Mouse (Mus musculus): Measurements from ENCODE around the gene Hmgb2.
"Not testable (repeated sequence)": the region's sequence is repeated elsewhere in the genome, so short reads cannot be mapped to it uniquely, and the experiment has no call there.

Gene Hmgb2

DNA sequence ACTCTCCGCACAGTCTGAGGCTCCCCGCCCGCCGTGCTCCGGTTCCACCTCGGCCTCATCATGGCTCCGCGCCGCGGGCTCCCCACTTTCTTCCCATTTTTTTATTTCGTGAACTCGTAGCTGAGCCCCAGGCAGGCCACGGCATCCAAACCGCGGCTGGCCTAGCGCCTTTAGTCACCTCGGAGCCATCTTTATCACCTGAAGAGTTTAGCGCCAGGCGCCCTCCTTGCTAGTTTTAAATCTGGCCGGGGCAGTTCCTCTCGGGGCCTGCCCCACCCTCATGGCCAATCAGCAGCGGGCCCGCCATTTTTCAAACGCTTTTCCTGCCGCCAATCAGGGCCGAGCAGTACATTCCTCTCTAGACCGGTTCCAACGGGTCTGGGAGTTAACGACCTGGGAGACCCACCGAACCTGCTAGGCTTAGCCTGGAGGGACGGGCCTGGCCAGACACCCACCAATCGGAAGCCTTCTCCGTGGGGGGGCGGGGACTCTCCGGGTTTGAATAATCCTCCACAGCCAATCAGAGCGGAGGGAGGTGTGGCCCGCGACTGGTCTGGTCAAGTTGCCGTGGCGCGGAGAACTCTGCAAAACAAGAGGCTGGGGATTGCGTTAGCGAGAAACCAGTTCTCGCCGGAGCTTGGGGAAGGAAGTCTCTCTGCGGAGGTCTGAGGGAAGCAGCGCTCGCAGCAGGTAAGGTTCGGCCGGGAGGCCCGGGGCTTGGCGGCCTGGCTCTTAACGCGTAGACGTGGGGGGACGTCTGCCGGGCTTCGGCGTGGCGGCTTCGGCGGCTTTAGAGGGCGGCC, at the start of gene Hmgb2:
Gene Hmgb2 (plus strand): TSS at position 592 of the 803 bp plus-strand sequence.
- peak; percentile 99 for DNase-seq (ENCODE audit: low spot score)

DNA sequence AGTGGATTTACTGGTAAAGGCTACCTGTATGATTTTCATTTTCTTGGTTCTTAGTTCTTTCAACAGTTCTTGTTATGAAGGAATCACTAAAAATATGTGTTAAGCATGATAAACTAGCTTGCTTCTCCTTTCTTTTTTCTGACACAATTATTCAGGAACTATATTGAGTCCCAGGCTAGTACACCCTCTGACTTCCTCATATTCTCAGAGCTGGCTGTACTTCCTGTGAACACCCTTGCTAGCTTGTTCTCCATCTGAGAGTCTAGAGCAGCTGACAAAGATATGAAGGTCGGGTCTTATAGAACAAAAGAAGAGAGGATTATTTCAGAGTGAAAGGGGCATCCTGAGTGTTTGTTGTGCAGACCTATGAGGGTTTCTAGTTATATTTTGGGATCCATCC, 48.9 kb upstream of the Hmgb2 start:
- no peak for DNase-seq (ENCODE audit: low spot score)

DNA sequence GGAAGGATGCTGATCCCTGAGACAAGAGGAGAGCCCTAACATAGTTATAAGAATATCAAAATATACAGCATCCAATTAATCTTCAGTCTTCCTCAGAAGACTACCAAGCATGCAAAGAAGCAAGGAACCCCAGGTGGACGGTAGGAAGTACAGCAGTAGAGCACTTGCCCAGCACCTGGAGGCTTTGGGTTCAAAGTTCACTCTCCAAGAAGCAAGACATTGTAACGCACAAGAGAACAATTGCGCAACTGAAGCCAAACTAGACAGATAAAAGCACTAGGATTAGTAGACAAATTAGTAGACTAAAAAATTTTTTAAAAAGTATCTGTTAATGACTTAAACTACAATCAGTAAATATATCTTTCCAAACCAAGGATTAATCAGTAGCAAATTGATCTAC, 48.0 kb upstream of the Hmgb2 start:
- no peak for DNase-seq (ENCODE audit: low spot score)

DNA sequence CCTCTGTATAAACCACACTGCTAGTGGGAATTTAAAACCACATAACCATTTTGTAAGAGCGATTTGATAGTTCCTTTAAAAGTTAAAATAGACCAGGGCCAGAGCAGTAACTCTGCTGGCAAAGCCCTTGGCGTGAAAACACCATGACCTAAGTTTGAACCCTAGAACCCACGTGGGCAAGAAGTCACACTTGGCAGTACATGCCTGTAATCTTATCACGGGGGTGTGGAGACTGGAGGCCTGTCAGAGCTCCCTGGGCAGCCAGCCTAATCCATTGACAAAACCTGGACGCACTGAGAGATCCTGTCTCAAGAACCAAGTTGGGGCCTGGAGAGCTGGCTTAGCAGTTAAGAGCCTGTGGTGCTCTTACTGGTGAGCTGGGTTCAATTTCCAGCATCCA, 43.1 kb upstream of the Hmgb2 start:
- peak; percentile 49 for DNase-seq (ENCODE audit: low spot score)

DNA sequence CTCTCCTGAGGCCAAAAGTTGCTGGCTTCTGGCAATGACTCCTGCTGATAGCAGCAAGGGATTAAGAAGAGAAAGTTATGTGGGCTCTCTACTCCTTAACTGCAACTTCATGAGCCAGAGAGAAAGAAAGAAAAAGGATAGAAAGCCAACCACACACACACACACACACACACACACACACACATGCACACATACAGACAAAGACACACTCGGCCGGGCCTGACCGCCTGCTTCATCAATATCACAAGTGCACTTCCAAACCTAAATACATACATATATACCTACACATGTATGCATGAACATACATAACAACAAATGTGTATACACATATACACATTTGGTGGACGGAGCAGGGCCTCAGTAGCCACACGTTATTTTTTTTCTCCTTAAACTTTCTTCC, 40.8 kb upstream of the Hmgb2 start:
- DNase-seq (ENCODE audit: low spot score), result no peak

DNA sequence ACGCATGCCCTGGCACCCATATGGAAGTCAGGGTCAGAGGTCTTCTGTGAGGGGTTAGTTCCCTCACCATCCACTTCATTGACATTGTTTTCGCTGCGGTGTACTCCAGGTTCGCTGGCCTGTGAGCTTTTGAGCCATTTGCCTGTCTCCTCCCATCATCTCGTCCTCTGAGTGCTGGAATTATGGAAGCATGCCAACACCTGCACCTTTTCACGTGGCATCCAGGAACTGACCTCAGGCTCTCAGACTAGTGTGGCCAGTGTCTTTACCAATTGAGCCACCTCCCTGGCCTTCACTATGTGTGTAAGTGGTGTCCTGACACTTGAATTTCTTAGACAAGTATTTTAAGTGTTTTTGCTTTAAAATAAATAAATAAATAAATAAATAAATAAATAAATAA, 38.0 kb upstream of the Hmgb2 start:
- DNase-seq (ENCODE audit: low spot score), result no peak

DNA sequence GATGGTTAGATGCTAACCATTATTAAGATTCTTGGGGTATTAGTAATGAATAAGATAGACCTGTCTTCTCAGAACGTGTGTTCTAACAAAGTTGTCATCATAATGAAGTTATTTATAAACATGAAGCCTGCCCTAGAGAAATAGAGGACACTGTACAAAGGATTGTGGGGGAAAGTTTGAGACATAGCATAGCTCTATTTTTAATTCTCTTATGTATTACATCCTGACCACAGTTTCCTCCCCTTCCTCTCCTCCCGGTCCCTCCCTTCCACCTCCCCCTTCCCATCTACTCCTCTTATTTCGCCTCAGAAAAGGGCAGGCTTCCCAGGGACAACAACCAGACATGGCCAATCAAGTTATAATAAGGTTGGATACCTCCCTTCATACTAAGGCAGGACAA, 33.3 kb upstream of the Hmgb2 start:
- no peak for DNase-seq (ENCODE audit: low spot score)

DNA sequence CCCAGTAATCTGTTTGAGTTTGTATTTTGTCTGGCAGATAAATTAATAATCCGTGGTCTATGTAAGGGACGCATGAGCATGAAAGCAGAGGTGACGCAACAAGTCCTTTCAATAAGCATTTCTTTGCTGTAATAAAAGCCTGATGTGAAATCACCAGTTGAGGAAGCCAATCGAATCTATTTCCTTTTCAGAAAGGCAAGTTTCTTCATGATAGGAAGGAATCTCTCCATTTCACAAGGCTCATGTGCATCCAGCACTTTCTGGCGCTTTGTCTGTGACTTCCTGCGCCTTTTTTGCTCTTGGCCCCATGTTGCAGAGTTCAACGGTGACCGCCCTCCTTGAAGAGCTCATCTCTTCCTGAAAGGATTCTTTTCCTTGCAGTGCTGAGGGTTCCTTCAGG, 32.0 kb upstream of the Hmgb2 start:
- no peak for DNase-seq (ENCODE audit: low spot score)

DNA sequence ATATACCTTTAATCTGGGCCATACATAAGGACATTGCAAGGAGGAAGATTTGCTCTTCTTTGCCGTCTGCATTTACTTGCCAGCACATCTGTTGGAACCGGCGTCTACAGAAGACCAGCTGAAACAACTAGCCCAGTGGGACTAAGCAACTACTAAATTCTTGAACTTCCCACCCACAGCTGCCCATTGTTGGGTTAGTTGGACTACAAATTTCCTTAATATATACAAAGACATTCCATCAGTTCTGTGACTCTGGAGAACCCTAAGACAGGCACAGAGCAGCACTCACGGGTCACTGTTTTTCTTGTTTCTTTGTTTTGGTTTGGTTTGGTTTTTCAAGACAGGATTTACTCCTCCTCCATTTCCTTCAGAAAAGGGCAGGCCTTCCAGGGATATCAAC, 31.1 kb upstream of the Hmgb2 start:
- no peak for DNase-seq (ENCODE audit: low spot score)

DNA sequence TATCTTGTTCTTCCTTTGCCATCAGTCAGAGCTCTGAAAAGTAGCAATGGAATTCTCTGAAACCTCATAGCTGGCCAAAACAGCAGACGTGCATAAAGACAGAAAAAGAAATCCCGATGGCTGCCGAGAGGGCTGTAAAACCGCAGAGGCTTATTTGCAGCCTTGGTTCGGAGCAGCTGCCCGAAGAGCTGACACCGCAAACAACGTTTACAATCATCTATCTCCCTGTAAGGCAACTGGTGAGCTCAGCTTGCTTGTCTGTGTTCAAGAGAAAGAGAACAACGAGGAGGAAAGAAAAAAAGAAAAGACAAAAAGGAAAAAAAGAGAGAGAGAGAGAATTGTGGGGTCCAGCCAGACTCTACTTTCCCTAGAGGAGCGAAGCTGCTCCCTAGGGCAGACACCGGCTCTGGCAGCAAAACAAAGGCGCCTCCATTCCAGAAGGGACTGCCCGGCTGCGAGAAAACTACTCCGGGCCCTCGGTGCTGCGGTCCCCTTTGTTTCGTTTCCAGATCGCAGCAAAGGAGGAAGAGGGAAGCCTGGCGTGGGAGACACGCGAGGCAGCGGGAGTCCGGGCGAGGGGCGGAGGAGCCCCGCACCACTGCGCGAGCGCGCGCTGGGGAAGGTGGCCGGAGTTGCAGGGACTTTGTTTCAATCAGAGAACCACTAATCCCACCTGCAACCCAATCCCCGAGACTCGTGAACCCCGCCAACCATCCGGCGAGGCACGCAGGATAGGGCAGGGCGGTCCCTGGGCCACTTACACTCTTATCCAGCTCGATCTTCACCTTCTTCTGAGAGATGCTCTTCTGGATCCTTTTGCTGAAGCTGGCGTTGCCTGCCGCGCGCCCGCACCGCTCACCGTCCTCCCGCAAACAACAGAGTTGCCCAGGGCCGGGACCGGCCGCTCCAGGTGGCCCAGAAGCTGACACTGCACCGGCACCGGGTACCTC, 24.9 kb upstream of the Hmgb2 start:
- peak; percentile 58 for DNase-seq (ENCODE audit: low spot score)

DNA sequence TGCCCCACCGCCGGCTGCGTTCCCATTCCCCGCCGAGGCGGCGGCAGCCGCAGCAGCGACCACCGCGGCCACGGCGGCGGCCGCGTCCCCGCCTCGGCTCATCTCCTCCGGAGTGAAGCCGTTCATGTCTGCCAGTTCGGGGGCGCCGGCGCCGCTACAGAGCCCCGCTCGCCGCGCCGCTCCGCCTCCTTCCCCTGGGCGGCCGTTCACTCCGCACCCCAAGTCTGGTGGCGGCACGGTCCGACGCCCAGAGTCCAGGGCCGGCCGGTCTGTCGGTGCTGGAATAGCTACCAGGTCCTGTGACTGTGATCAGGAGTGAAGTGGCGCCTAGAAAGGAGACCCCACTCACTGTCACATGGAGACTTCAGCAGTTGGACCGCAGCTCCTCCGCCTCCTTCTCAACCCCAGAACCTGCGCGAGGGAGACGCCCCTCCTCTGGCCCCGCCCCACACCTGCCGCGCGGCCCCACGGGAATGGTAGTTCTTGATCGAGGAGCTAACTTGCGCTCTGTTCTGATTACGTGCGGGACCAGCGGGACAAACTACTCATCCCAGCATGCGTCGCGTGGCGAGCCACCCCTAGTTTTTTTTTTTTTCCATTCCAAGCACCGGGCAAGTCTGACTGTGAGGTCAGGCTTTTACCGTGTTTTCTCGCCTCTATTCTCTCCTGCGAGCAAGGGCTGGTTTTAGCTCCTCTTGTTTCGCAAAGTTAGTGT, 24.1 kb upstream of the Hmgb2 start, which contains the start of gene Sap30:
Gene Sap30 (minus strand): TSS at position 420 of the 715 bp plus-strand sequence.
- DNase-seq (ENCODE audit: low spot score), result peak; percentile 97

DNA sequence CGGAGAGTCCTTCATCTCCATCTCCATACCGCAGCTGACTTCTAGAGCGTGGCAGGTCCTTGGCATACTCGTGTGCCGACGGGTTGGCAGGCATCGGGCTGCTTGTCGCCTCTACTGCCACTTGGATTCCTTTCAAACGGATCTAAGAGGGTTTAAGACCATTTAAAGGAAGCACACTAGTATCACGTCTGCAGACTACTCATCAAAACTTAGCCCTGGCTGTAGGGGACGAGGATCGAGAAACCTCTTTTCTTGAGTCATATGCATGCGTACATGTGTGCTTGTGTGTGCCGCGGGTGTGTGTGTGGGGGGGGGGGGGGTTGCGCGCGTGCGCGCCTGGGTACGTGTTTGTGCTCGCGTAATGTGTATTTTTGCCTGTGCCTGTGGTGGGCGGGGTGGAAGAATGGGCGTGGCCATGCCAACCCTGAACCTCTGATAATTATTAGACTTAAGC, 23.4 kb upstream of the Hmgb2 start:
- DNase-seq (ENCODE audit: low spot score), result peak; percentile 57

DNA sequence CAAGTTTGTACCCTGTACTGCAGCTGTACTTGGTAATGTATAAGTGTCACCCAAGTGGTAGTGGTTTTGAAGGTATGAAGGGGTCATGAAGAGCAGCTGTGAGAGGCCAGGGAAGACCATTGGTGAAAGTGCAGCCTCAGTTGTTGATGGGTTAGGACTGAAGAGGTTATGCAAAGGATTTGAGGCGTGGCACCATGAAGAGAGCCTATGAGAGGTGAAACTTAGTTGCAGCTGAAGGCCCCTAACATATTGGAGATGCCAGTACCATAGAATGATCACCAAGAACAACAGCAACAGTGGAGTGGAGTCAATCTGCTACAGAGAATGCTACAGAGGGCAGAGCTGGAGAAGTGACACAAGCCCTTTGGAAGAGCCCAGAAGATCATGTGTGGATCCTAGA, 22.3 kb upstream of the Hmgb2 start:
- no peak for DNase-seq (ENCODE audit: low spot score)

DNA sequence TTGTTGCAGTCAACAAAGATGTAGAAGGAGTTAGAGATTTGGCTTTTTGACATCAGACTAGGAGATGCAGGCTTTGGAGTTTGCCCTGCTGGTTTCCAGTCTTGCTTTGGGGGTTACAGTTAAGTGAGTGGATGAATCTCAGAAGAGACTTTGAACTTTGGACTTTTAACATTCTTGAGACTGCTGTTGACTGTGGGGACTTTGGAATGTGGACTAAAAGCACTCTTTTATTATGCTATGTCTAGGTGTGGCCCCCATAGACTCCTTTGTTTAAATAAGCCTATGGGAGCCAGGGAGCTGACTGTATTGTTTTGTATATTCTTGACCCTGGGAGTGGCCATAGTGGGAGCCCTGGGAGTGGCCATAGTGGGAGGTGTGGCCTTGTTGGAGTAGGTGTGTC, 21.8 kb upstream of the Hmgb2 start:
- DNase-seq (ENCODE audit: low spot score), result no peak

DNA sequence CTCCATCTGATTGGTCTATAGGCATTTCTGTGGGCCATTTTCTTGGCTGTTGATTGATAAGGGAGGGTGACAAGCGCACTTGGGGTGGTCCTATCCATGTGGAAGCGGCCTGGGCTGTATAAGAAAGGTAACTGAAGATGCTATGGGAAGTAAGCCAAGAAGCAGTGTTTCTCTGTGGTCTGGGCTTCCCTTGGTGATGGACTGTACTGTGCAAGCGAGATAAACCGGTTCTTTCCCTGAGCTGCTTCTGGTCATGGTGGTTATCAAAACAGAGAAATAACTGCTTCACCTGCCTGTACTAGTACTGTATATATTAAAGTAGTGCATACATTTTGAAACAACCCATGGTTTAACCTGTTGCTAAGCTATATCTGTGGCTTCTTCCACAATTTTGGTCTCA, 19.8 kb upstream of the Hmgb2 start:
- no peak for DNase-seq (ENCODE audit: low spot score)

DNA sequence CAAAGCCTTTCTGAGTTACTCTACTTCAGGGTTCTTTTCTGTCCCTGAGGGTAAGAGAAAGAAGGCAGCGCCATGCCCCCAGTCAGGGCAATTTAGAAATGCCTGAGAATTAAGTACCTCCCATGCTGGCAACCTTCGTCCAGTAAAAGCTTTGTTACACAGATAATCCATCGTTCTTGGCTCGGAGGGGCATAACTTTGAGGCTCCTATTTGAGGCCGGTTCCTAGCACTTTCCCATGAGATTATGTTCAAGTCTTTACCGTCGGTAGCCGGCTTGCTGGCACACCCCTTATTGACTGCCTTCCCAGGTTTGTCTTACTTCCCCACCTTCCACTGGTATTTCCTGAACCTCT, 13.2 kb upstream of the Hmgb2 start:
- DNase-seq (ENCODE audit: low spot score), result no peak

DNA sequence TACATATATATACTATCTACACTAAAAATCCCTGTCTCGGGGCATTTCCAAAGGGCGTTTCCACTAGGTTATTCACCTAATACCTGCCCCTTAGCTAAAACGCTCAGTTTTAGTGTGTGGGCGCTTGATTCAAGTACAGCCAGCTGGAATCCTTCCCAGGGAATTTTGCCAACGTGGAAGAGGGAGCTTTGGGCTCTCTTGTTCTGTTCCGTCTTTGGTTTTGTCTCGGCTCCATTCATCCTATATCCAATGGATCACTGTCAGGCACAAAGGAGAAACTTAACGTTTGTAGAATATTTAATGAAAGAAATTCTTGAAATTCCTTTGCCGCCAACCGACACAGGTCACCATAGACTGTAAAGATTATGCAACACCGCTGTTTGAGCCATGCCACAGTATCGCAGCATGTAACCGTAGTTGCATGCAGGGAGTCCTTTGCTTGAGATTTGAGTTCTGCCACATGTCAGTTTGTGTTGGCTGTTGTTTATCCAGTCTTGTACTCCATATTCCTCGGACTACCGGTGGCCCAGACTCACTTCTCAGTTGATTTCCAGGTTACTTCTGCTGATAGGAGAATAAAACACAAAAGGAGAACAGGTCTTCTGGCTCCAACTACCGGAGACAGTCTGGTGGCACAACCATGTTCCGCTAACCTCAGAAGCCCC, 12.7 kb upstream of the Hmgb2 start:
- peak; percentile 29 for DNase-seq (ENCODE audit: low spot score)

DNA sequence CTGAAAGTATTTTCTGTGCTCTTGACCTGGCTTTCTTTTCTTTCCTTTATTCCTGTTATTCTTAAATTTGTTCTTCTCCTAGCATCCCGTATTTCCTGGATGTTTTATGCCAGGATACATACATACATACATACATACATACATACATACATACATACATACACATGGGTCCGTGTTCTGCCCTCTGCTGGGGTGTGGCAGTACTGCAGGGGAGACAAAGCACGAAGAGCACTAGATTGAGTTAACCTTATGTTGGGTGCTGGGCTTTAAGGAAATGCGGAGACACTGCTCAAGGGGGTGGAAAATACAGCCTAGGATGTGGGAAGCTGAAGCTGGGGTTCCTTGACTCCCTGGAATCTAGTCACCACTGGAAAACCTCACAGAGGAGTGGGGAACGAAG, 8.1 kb upstream of the Hmgb2 start:
- peak; percentile 43 for DNase-seq (ENCODE audit: low spot score)

DNA sequence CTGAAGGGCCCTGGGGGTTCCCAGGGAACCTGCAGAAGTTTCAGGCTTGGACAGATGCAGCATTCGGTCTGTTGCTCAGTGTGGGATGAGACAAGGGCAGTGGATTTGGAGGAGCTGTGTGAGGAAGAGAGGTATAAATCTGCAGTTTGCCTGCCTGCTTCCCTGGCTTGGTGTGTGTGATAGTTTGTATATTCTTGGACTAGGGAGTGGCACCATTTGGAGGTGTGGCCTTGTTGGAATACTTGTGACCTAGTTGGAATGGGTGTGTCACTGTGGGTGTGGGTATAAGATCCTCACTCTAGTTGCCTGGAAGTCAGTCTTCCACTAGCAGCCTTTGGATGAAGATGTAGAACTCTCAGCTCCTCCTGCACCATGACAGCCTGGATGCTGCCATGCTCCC, 6.2 kb upstream of the Hmgb2 start:
- not testable (repeated sequence) for DNase-seq (ENCODE audit: low spot score)

DNA sequence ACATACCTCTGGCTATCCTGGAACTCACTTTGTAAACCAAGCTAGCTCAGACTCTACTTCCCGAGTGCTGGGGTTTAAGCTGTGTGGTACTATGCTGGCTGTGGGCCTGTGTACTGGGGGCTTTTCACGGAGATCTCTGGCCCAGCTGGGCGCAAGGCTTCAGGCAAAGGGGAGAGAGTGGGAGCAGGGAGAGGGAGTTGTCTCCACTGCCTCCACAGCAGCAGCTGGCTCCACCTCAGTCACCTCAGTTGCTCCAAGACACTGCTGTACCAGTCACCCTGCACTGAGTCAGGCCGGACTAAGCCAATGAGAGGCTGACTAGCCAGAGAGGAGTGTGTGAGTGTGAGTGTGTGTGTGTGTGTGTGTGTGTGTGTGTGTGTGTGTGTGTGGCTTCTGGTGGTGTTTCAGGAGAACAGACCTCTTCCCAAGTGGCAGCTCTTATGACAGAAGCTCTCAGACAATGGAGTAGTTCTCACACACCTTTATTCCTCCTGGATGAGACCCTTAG, 4.1 kb upstream of the Hmgb2 start:
- no peak for DNase-seq (ENCODE audit: low spot score)

DNA sequence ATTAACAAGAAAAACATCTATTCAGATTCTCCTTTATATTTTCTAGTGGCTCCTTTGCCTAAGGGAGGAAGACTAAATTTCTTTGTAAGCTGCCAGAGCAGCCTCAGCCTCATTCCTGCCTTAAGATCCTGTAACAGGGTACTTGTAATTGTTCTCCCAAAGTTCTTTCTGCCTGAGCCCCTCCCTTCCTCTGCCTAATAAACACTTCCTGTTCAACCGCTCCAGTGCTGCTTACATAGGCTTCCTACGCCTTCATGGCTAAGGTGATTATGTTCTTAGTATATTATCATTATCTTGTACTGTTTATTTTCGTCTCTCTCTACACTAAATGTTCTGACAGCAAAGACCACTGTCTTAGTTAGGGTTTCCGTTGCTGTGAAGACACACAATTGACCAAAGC, 3.0 kb upstream of the Hmgb2 start:
- no peak for DNase-seq (ENCODE audit: low spot score)

Measured in ovary, postnatal 36 days (tissue).